Mouse (Mus musculus): ENCODE measurements around the gene Dctd. TPM values are rescaled to one million over a fixed set of nuclear protein-coding genes. Genes with fewer than 3 reads are reported as not detected.
A peak's percentile ranks its signal among the peaks of the same experiment; 100 is the strongest.
"Not testable (repeated sequence)": the region's sequence is repeated elsewhere in the genome, so short reads cannot be mapped to it uniquely, and the experiment has no call there.

Gene Dctd
- total RNA-seq, 2 experiments from 2014 or later, result 0.43 to 1.2 TPM

GRCm38 (mm10) chr8:48137651-48137937 lies 38.7 kb downstream of the Dctd start:
- no peak for DNase-seq
- intact Hi-C loops (cut with DNase I), result no loop called here

DNA sequence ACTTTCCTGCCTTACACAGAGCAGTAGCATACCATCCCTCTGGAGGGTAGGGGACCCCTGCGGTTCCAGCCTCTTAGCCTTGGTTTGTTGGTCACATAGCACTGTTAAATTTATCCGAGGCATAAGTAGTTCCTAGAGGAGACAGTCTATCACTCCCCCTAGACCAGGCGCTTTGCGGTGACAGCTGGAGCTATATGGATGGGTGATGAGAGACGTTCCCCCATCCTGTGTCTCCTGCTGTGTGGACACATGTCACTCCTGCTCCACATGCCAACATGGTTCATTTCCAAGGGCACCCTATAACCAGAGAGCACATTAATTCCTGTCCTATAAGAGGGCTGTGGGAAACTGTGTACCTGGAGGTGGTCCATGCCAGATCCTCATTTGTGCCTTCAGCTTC lies 42.1 kb downstream of the Dctd start:
- no peak for DNase-seq
- intact Hi-C loops (cut with DNase I), result no loop called here

DNA sequence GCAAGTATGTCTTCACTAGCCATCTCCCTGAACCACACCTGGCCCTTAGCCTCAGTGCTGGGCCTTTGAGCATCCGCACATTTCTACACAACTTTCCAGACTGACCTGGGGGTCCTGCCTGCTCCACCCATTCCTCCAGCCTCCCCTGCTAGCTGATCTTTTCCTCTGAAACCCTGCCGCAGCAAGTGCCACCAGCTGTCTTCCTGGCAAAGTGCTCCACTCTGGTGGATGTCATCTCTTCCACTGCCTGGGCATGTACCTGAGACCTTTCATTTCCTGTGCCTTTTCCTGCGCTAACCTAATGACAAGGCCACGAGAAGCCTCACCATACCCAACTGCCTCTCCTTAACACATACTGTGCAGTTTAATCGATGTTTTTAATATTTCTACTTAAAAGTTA lies 46.9 kb downstream of the Dctd start:
- no peak for DNase-seq
- intact Hi-C loops (cut with DNase I), result no loop called here

DNA sequence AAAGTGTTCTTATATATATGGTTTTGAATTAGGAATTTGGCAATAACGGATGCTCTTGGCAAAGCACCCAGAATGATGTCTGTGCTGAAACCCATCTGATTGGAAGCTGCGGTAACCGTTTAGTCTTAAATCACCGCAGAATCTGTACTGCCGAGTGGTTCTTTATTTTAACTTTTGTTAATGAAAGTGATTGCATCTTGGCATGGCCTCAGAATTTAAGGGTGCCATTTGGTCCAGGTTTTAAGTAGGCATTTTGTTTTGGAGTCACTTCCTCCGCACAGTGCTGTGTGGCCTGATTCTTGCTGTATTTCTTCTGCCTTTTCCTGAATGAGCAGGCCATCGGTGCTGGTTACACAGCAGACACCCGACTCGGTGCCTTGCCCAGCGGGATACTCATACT lies 47.6 kb downstream of the Dctd start:
- intact Hi-C loops (cut with DNase I), result no loop called here
- no peak for DNase-seq

GRCm38 (mm10) chr8:48152062-48152738 lies 53.3 kb downstream of the Dctd start:
- intact Hi-C loops (cut with DNase I), result no loop called here
- DNase-seq, result peak; percentile 16 to 22

DNA sequence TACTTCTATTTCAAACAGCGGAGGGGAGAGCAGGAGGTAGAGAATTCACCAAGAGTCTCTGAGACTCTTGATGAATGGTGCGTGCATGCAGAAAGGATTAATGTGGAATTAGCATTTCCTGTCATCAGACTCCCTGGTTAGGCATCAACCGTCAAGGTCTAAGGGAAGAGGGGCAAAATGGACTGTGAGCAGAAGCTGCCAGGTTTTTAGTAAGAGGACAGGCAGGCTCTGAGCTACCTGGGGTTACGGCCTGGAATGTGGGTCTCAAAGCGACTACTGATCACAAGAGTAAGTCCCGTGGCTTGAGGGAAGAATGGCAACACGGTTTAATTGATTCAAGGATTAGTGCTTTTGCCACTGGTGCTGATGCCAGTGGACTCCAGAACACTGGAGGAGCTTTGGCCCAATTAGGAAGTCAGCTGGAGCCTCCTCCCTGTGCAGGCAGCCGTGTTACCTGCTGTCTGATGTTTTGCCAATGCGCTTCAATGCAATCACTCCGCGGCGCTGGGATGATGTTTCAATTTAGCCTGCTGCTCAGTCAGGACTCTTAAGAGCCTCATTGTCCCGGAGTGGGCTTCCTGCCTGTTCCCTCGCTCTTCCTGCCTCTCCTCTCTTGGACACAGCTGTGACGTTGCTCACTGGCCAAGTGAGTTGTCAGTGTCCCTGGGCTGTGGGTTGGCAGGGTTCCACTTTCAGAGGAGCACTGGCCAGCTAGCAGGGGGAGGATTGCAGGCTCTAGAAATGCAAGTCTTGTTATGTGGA lies 54.6 kb downstream of the Dctd start:
- peak; percentile 64 to 71 for DNase-seq
- intact Hi-C loops (cut with DNase I), result no loop called here

- no peak for DNase-seq
- intact Hi-C loops (cut with DNase I), result no loop called here
These were observed 58.8 kb downstream of the Dctd start for GRCm38 (mm10) chr8:48157718-48158117.

- no peak for DNase-seq
- intact Hi-C loops (cut with DNase I), result no loop called here
These were observed 59.8 kb downstream of the Dctd start for GRCm38 (mm10) chr8:48158560-48159217.

- intact Hi-C loops (cut with DNase I), result no loop called here
- no peak for DNase-seq
These were observed 78.5 kb downstream of the Dctd start for GRCm38 (mm10) chr8:48177406-48177805.

DNA sequence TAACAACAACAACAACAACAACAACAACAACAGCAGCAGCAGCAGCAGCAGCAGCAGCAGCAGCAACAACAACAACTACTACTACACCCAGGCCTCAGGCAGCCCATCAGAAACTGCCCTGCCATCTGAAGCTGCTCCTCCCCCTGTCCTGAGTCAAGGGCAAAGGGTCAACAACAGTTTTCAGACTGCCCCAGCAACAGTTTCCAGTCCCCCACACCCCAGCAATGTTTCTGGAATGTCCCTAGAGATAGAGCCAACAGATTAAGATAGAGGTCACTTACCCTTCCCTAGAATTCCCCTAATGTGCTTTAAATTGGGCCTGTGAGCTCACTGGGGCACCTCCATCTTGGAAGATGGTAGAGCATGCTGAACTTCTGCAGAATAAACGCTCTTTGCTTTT lies 79.0 kb downstream of the Dctd start:
- DNase-seq, result no peak
- intact Hi-C loops (cut with DNase I), result no loop called here

GRCm38 (mm10) chr8:48178993-48179392 lies 80.1 kb downstream of the Dctd start:
- intact Hi-C loops (cut with DNase I), result no loop called here
- DNase-seq, result no peak

GRCm38 (mm10) chr8:48180146-48180545 lies 81.3 kb downstream of the Dctd start:
- DNase-seq; intact Hi-C loops (cut with DNase I): not testable (repeated sequence)

DNA sequence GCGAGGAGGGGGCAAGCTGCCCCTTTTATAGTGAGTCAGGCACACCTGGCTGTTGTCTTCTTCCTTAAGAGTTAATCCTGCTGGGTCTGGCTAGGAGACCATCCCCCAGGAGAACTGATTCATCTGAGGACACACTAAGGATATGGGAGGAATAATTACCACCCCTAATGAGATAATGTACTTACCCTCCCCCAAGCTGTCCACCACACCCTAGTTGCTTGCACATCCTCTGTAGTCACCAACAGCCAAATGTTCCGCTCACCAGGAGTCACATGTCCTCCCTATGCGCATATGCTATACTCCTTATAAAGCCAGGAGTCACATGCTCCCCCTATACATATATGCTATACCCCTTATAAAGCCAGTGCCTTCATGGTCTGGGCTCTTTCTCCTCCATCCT lies 82.1 kb downstream of the Dctd start:
- no peak for DNase-seq
- intact Hi-C loops (cut with DNase I), result no loop called here

DNA sequence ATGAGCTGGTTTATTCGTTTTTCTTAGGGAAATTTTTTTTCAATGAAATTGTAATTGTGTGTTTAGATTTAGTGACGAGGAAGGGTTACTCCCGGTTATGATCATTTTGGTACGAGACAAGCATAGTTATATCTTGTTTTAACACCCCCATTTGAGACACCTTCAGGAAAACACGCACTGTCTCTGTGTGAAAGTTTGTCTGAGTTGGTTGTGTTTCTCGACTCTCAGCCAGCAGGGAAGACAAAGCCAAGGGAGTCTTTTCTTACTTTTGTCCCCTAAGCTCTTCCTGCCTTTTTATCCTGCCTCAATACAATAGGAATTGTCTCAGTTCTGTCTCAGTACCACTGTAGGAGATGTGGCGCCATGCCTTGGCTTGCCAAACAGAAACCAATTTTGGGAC lies 84.9 kb downstream of the Dctd start:
- DNase-seq, result no peak

GRCm38 (mm10) chr8:48188586-48188985 lies 89.7 kb downstream of the Dctd start:
- no peak for DNase-seq
- intact Hi-C loops (cut with DNase I), result no loop called here

More for the DNA sequence above, 84.9 kb downstream of the Dctd start:
- intact Hi-C loops (cut with DNase I), result no loop called here

GRCm38 (mm10) chr8:48195971-48196370 lies 97.1 kb downstream of the Dctd start:
- intact Hi-C loops (cut with DNase I), result no loop called here
- no peak for DNase-seq

DNA sequence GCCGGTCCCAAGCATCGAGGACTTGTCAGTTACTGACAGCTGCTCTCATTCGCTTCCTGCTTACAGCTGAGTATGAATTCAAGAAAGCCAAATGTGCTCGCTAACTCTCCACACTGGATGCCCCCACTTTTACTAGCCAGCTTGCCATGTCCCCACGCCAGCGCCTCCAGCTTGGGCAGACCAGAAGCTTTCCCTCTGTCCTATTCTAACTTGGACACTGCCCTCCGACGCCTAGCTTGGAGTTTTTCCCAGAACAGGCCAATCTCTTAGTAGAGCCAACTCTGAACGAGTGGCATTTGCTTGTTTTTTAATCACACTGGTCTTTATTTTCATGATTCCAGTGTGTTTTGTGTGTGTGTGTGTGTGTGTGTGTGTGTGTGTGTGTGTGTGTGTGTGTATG lies 100.3 kb downstream of the Dctd start:
- intact Hi-C loops (cut with DNase I), result no loop called here
- no peak for DNase-seq

DNA sequence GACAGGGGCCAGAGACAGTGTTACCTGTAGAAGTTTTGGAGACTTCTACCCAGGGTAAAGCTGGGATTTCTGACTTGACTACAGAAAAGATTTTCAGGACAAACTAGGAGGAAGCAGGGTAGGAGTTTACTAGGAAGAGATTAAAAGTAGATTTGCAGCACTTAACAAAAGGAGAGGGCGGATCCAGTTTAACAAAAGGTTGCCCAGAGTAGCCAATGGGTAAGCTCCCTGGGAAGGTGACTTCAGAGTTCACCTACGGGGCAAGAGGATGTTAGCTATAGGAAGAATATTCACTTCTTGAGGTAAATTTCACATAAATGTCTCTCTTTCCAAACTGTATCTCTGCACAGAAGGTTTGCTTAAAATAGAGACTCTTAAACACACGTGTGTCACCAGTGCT lies 103.7 kb downstream of the Dctd start:
- DNase-seq, result no peak
- intact Hi-C loops (cut with DNase I), result no loop called here

Measured in heart, postnatal 36 days (tissue).